Mouse (Mus musculus) ES-E14 (cell line): ENCODE results near the gene Selenof. TPM values are rescaled to one million over a fixed set of nuclear protein-coding genes. Genes with fewer than 3 reads are reported as not detected.

Experiments used
- DNase-seq: peaks from one replicate; pipeline ENCODE4 v3.0.0-alpha.2; 2013; ENCODE audit warnings: low read depth, low spot score
- H3K27ac ChIP-seq: 2 replicates; pipeline ENCODE4 v1.5.1; 2012; ENCODE audit warnings: low read depth, mild to moderate bottlenecking, low read length, moderate library complexity, mixed read lengths; ENCODE audit not compliant: poor library complexity, insufficient read depth, severe bottlenecking
- H3K36me3 ChIP-seq: 2 replicates; pipeline ENCODE4 v1.6.1; 2012; ENCODE audit warnings: mild to moderate bottlenecking, low read length, moderate library complexity, mixed read lengths; ENCODE audit not compliant: control insufficient read depth, poor library complexity, insufficient read depth, severe bottlenecking
- H3K4me1 ChIP-seq, 2 experiments: fragments of 150-350 bp in 1 of 2; sonication (generic) in 1 of 2; 2 replicates each; pipeline ENCODE4 v1.6.1; 2012; ENCODE audit warnings: low read length in 2 of 2, mild to moderate bottlenecking in 1 of 2, mixed read lengths in 1 of 2; ENCODE audit not compliant: control insufficient read depth in 2 of 2, insufficient read depth in 2 of 2, poor library complexity in 1 of 2
- H3K4me3 ChIP-seq, 2 experiments: fragments of 150-350 bp in 1 of 2; sonication (generic) in 1 of 2; 2 replicates each; pipeline ENCODE4 v1.5.1; 2012; ENCODE audit warnings: low read length in 2 of 2, low read depth in 1 of 2, mild to moderate bottlenecking in 1 of 2, mixed read lengths in 1 of 2; ENCODE audit not compliant: insufficient read depth in 1 of 2, poor library complexity in 1 of 2, severe bottlenecking in 1 of 2
- H3K9ac ChIP-seq: 2 replicates; pipeline ENCODE4 v1.6.1; 2012; ENCODE audit warnings: low read depth, mild to moderate bottlenecking, low read length, mixed read lengths; ENCODE audit not compliant: poor library complexity, insufficient read depth, severe bottlenecking
- H3K9me3 ChIP-seq: fragments of 150-350 bp; sonication (generic); 2 replicates; pipeline ENCODE4 v1.6.1; 2012; ENCODE audit warnings: low read depth, mild to moderate bottlenecking, low read length; ENCODE audit not compliant: control insufficient read depth, insufficient read depth
- CHD2 ChIP-seq: IDR thresholded peaks from 2 replicates; pipeline ENCODE4 v1.6.1; 2014; ENCODE audit warnings: mild to moderate bottlenecking, low read depth, low read length, inconsistent platforms
- HCFC1 ChIP-seq: IDR thresholded peaks from 2 replicates; pipeline ENCODE4 v1.6.1; 2012; ENCODE audit warnings: low read length, inconsistent platforms, borderline replicate concordance; ENCODE audit not compliant: insufficient read depth
- MAFK ChIP-seq: IDR thresholded peaks from 2 replicates; pipeline ENCODE4 v1.6.1; 2014; ENCODE audit warnings: mild to moderate bottlenecking, low read depth, low read length, inconsistent platforms; ENCODE audit not compliant: insufficient read depth
- ZC3H11A ChIP-seq: IDR thresholded peaks from 2 replicates; pipeline ENCODE4 v1.6.1; 2012; ENCODE audit warnings: low read depth, mild to moderate bottlenecking, inconsistent platforms, low read length, borderline replicate concordance
- ZNF384 ChIP-seq: IDR thresholded peaks from 2 replicates; pipeline ENCODE4 v1.6.1; 2012; ENCODE audit warnings: low read depth, low read length, inconsistent platforms
- in situ Hi-C, 2 experiments: fragments of 600-800 bp; cut with MboI; formaldehyde crosslinking; loops; one replicate each; pipeline ENCODE4 v1.15.1; 2025; ENCODE audit warnings: low sequenced_read_pairs in 2 of 2, inconsistent platforms in 1 of 2; ENCODE audit not compliant: unreplicated experiment in 2 of 2
- total RNA-seq: library from RNA; depleted of rRNA; stranded (reverse); fragments of 300-350 nt; gene quantifications from 2 replicates; pipeline ENCODE4 v1.2.3, GENCODE M21; 2012; rRNA removed

Gene Selenof
- 513 and 583 TPM in 2 replicates for total RNA-seq

- TF ChIP-seq ZC3H11A, result no peak; the same call in 1 of the 2 replicates
- peak; percentile 67; the same call in 1 of the 2 replicates for TF ChIP-seq HCFC1
- Histone ChIP-seq H3K9ac (peak within 1 kb of the TSS; percentile 96), H3K27ac (peak within 1 kb of the TSS; percentile 80), H3K9me3 (no peaks in the 10 kb centered on the region), H3K4me1 (peaks cover 3 to 7% of the 10 kb centered on the region in 2 experiments; a peak in 2 of 4 replicates), H3K36me3 (peaks cover 4% of the 10 kb centered on the region), H3K4me3 (peak within 1 kb of the TSS; percentile 92 to 95)
- in situ Hi-C loops, result no loop called here
- peak; percentile 99 for DNase-seq
Measured at GRCm38 (mm10) chr3:144570047-144570815, at the start of gene Selenof, which contains the start of gene Hs2st1. Selenof (plus strand) TSS chr3:144570304. Hs2st1 (minus strand) TSS chr3:144570181.

- Histone ChIP-seq H3K27ac (no peak overlapping the region), H3K9ac (no peak overlapping the region), H3K4me1 (peaks cover 0 to 5% of the 10 kb centered on the region in 2 experiments; a peak in 1 of 4 replicates), H3K36me3 (no peaks in the 10 kb centered on the region), H3K4me3 (no peak overlapping the region), H3K9me3 (no peaks in the 10 kb centered on the region)
- TF ChIP-seq ZNF384, result no peak
- TF ChIP-seq HCFC1, result no peak
- no peak for TF ChIP-seq MAFK
- TF ChIP-seq ZC3H11A, result no peak
- no peak for TF ChIP-seq CHD2
- in situ Hi-C loops, result no loop called here
- no peak for DNase-seq
Measured at GRCm38 (mm10) chr3:144527918-144528317, 42.2 kb upstream of the Selenof start.

GRCm38 (mm10) chr3:144531023-144531422, 39.1 kb upstream of the Selenof start:
- no peaks in the 10 kb centered on the region for H3K9me3 ChIP-seq
- in situ Hi-C loops, result no loop called here
- H3K36me3 ChIP-seq, result no peaks in the 10 kb centered on the region
- no peak overlapping the region for H3K27ac ChIP-seq
- H3K9ac ChIP-seq, result no peak overlapping the region
- TF ChIP-seq MAFK (no peak), ZNF384 (no peak), HCFC1 (no peak), CHD2 (no peak), ZC3H11A (no peak)
- peaks cover 2 to 7% of the 10 kb centered on the region in 2 experiments; a peak in 1 of 4 replicates for H3K4me1 ChIP-seq
- no peak for DNase-seq
- H3K4me3 ChIP-seq, result no peak overlapping the region

GRCm38 (mm10) chr3:144535056-144535455, 35.0 kb upstream of the Selenof start:
- no peak for DNase-seq
- in situ Hi-C loops, result no loop called here
- no peak overlapping the region for H3K4me3 ChIP-seq
- no peak overlapping the region for H3K27ac ChIP-seq
- TF ChIP-seq ZNF384, result no peak
- TF ChIP-seq MAFK, result no peak
- TF ChIP-seq CHD2, result no peak
- TF ChIP-seq ZC3H11A, result no peak
- no peak for TF ChIP-seq HCFC1
- no peaks in the 10 kb centered on the region for H3K9me3 ChIP-seq
- no peak overlapping the region for H3K9ac ChIP-seq
- peaks cover 2 to 4% of the 10 kb centered on the region in 2 experiments; a peak in 1 of 4 replicates for H3K4me1 ChIP-seq
- no peaks in the 10 kb centered on the region for H3K36me3 ChIP-seq
